Mouse (Mus musculus): ENCODE results near the gene Pip5k1c. TPM values are rescaled to one million over a fixed set of nuclear protein-coding genes. Genes with fewer than 3 reads are reported as not detected.

Gene Pip5k1c
- polyA plus RNA-seq, 1 experiment from 2014 or later, result 62.9 TPM

Small RNAs within 50 kb of the gene (microRNA-seq; reads per million reads assigned to microRNA genes)
- gene Mir3057, result 6.6 reads per million, percentile 24 among the genes with 10 or more reads in this experiment

Other genes starting within 250 kb of the Pip5k1c start
- gene Sgta, start 232.8 kb upstream of the Pip5k1c start, polyA plus RNA-seq (2015; fragmentation: Nextera tagmentation; extraction: Ambion mirVana), result 244 and 250 TPM in 2 replicates
- gene Thop1, start 222.9 kb upstream of the Pip5k1c start, polyA plus RNA-seq (2015; fragmentation: Nextera tagmentation; extraction: Ambion mirVana), result 69.6 and 70.0 TPM in 2 replicates
- 0.24 and 0.29 TPM in 2 replicates for gene Creb3l3, start 194.1 kb upstream of the Pip5k1c start, polyA plus RNA-seq (2015; fragmentation: Nextera tagmentation; extraction: Ambion mirVana)
- gene Map2k2, start 187.0 kb upstream of the Pip5k1c start, polyA plus RNA-seq (2015; fragmentation: Nextera tagmentation; extraction: Ambion mirVana), result 195 and 207 TPM in 2 replicates
- 24.4 and 25.2 TPM in 2 replicates for gene Zbtb7a, start 157.7 kb upstream of the Pip5k1c start, polyA plus RNA-seq (2015; fragmentation: Nextera tagmentation; extraction: Ambion mirVana)
- gene Pias4, start 125.0 kb upstream of the Pip5k1c start, polyA plus RNA-seq (2015; fragmentation: Nextera tagmentation; extraction: Ambion mirVana), result 51.0 and 56.2 TPM in 2 replicates
- 663 and 672 TPM in 2 replicates for gene Eef2, start 116.3 kb upstream of the Pip5k1c start, polyA plus RNA-seq (2015; fragmentation: Nextera tagmentation; extraction: Ambion mirVana)
- 38.4 and 39.3 TPM in 2 replicates for gene Dapk3, start 110.0 kb upstream of the Pip5k1c start, polyA plus RNA-seq (2015; fragmentation: Nextera tagmentation; extraction: Ambion mirVana)
- not detected in 2 replicates for gene 4930442H23Rik, start 109.1 kb upstream of the Pip5k1c start, polyA plus RNA-seq (2015; fragmentation: Nextera tagmentation; extraction: Ambion mirVana)
- gene Nmrk2, start 90.9 kb upstream of the Pip5k1c start, polyA plus RNA-seq (2015; fragmentation: Nextera tagmentation; extraction: Ambion mirVana), result not detected in 2 replicates
- 0.14 and 0.33 TPM in 2 replicates for gene Atcay, start 62.1 kb upstream of the Pip5k1c start, polyA plus RNA-seq (2015; fragmentation: Nextera tagmentation; extraction: Ambion mirVana)
- gene Zfr2, start 59.8 kb upstream of the Pip5k1c start, polyA plus RNA-seq (2015; fragmentation: Nextera tagmentation; extraction: Ambion mirVana), result 7.1 and 7.8 TPM in 2 replicates
- 8.2 and 8.9 TPM in 2 replicates for gene Matk, start 40.0 kb upstream of the Pip5k1c start, polyA plus RNA-seq (2015; fragmentation: Nextera tagmentation; extraction: Ambion mirVana)
- 218 and 238 TPM in 2 replicates for gene Mrpl54, start 26.0 kb upstream of the Pip5k1c start, polyA plus RNA-seq (2015; fragmentation: Nextera tagmentation; extraction: Ambion mirVana)
- gene Apba3, start 26.0 kb upstream of the Pip5k1c start, polyA plus RNA-seq (2015; fragmentation: Nextera tagmentation; extraction: Ambion mirVana), result 88.6 and 88.7 TPM in 2 replicates
- 21.9 and 22.6 TPM in 2 replicates for gene Tjp3, start 1.4 kb upstream of the Pip5k1c start, polyA plus RNA-seq (2015; fragmentation: Nextera tagmentation; extraction: Ambion mirVana)
- gene Cactin, start 28.1 kb downstream of the Pip5k1c start, polyA plus RNA-seq (2015; fragmentation: Nextera tagmentation; extraction: Ambion mirVana), result 42.3 and 43.2 TPM in 2 replicates
- gene Tbxa2r, start 35.8 kb downstream of the Pip5k1c start, polyA plus RNA-seq (2015; fragmentation: Nextera tagmentation; extraction: Ambion mirVana), result 19.7 and 20.2 TPM in 2 replicates
- gene Gipc3, start 50.3 kb downstream of the Pip5k1c start, polyA plus RNA-seq (2015; fragmentation: Nextera tagmentation; extraction: Ambion mirVana), result 0.09 TPM in 2 replicates
- 90.6 and 94.5 TPM in 2 replicates for gene Hmg20b, start 57.5 kb downstream of the Pip5k1c start, polyA plus RNA-seq (2015; fragmentation: Nextera tagmentation; extraction: Ambion mirVana)
- 9.8 and 12.5 TPM in 2 replicates for gene Mfsd12, start 64.5 kb downstream of the Pip5k1c start, polyA plus RNA-seq (2015; fragmentation: Nextera tagmentation; extraction: Ambion mirVana)
- 0.98 and 1.2 TPM in 2 replicates for gene 4930404N11Rik, start 72.9 kb downstream of the Pip5k1c start, polyA plus RNA-seq (2015; fragmentation: Nextera tagmentation; extraction: Ambion mirVana)
- 111 and 115 TPM in 2 replicates for gene Fzr1, start 85.6 kb downstream of the Pip5k1c start, polyA plus RNA-seq (2015; fragmentation: Nextera tagmentation; extraction: Ambion mirVana)
- 87.6 and 104 TPM in 2 replicates for gene Dohh, start 91.5 kb downstream of the Pip5k1c start, polyA plus RNA-seq (2015; fragmentation: Nextera tagmentation; extraction: Ambion mirVana)
- 5.0 and 5.2 TPM in 2 replicates for gene Gm48551, start 91.5 kb downstream of the Pip5k1c start, polyA plus RNA-seq (2015; fragmentation: Nextera tagmentation; extraction: Ambion mirVana)
- 1.4 and 1.6 TPM in 2 replicates for gene Gm48552, start 96.0 kb downstream of the Pip5k1c start, polyA plus RNA-seq (2015; fragmentation: Nextera tagmentation; extraction: Ambion mirVana)
- 42.7 and 44.1 TPM in 2 replicates for gene Smim24, start 100.1 kb downstream of the Pip5k1c start, polyA plus RNA-seq (2015; fragmentation: Nextera tagmentation; extraction: Ambion mirVana)
- gene Nfic, start 162.7 kb downstream of the Pip5k1c start, polyA plus RNA-seq (2015; fragmentation: Nextera tagmentation; extraction: Ambion mirVana), result 87.8 and 92.0 TPM in 2 replicates
- 0.29 and 0.67 TPM in 2 replicates for gene Celf5, start 189.7 kb downstream of the Pip5k1c start, polyA plus RNA-seq (2015; fragmentation: Nextera tagmentation; extraction: Ambion mirVana)
- 107 and 112 TPM in 2 replicates for gene Ncln, start 203.4 kb downstream of the Pip5k1c start, polyA plus RNA-seq (2015; fragmentation: Nextera tagmentation; extraction: Ambion mirVana)
- gene S1pr4, start 207.2 kb downstream of the Pip5k1c start, polyA plus RNA-seq (2015; fragmentation: Nextera tagmentation; extraction: Ambion mirVana), result 1.5 and 1.7 TPM in 2 replicates
- gene Gna15, start 231.3 kb downstream of the Pip5k1c start, polyA plus RNA-seq (2015; fragmentation: Nextera tagmentation; extraction: Ambion mirVana), result 0.70 and 0.98 TPM in 2 replicates

Data from kidney, embryonic 16.5 days (tissue).